ENCODE assay signal across 20 mouse cellular contexts in genomic region chr5:114696939-114697338, GRCm38 (mm10). TPM values are rescaled to one million over a fixed set of nuclear protein-coding genes. Genes with fewer than 3 reads are reported as not detected.
A peak's percentile ranks its signal among the peaks of the same experiment; 100 is the strongest.
DNase-seq lines count a peak whose midpoint lies in the region; ATAC-seq and TF ChIP-seq lines count a peak whose summit lies in the region.
"Had no signal": no experiment of that assay in that cellular context is flagged by ENCODE, and none has a peak within 500 bp of the region (broad histone marks: within the 10 kb centered on the region; RNA-seq: fewer than 3 reads in every experiment).

No protein-coding gene starts in this region.

- no peak overlapping the region for H3K27ac ChIP-seq in liver, embryonic 14.5 days
- no peak overlapping the region for H3K27ac ChIP-seq in liver, embryonic 11.5 days (ENCODE audit: low read depth, low read length)
- H3K27ac ChIP-seq: embryonic facial prominence, embryonic 12.5 days; forebrain, embryonic 15.5 days; heart, embryonic 13.5 days; hindbrain, embryonic 12.5 days; hindbrain, postnatal 0 days had no signal

- no peak for TF ChIP-seq EP300 in liver, embryonic 14.5 days (IDR thresholded peaks at IDR 0.05; ENCODE audit: low read depth)

- DNase-seq in liver, embryonic 14.5 days (ENCODE audit: low read depth in 3 of 3, low spot score in 3 of 3) = peak in 2 of 3 experiments; percentile 41 to 48
- no peak for DNase-seq in liver, embryonic 11.5 days (ENCODE audit: low spot score)
- DNase-seq in ES-CJ7 (ENCODE audit: low read depth, low spot score) (peak; percentile 96), R1 (ENCODE audit: low read depth, low spot score) (peak; percentile 97)
- no peak for DNase-seq in adrenal gland, adult 18-20 months (ENCODE audit: low spot score in 2 of 2)
- DNase-seq in retina, postnatal 1 day = no peak
- DNase-seq in cerebellum, postnatal 4 days (ENCODE audit: low spot score in 2 of 2) = no peak
- DNase-seq: adrenal gland, adult 8-10 months; cerebellum, adult 11 months; cerebellum, adult 8-10 months; cerebellum, postnatal 14 days; gastrocnemius, postnatal 36 days; heart, adult 11 months; heart, postnatal 36 days had no signal

- H3K4me1 ChIP-seq in liver, embryonic 14.5 days (replicated peaks; ENCODE audit: control insufficient read depth in 2 of 2, insufficient read depth in 2 of 2, low read length in 1 of 2) = peaks cover 0 to 2% of the 10 kb centered on the region in 2 experiments; a peak in 1 of 4 replicates
- peaks cover 6% of the 10 kb centered on the region; the same call in 1 of the 2 replicates for H3K4me1 ChIP-seq in liver, embryonic 11.5 days (replicated peaks; ENCODE audit: control insufficient read depth, insufficient read depth, low read length)
- H3K4me1 ChIP-seq: embryonic facial prominence, embryonic 12.5 days; heart, embryonic 13.5 days; hindbrain, embryonic 12.5 days had no signal

- H3K4me2 ChIP-seq in liver, embryonic 14.5 days (ENCODE audit: low read depth) = no peak overlapping the region
- H3K4me2 ChIP-seq in liver, embryonic 11.5 days = no peak overlapping the region
- H3K4me2 ChIP-seq: embryonic facial prominence, embryonic 12.5 days; forebrain, embryonic 15.5 days; heart, embryonic 13.5 days; hindbrain, embryonic 12.5 days had no signal

- no peaks in the 10 kb centered on the region for H3K36me3 ChIP-seq in liver, embryonic 14.5 days (replicated peaks; ENCODE audit: control insufficient read depth, insufficient read depth, low read depth)
- no peaks in the 10 kb centered on the region for H3K36me3 ChIP-seq in liver, embryonic 11.5 days (ENCODE audit: control insufficient read depth, insufficient read depth, low read length)
- H3K36me3 ChIP-seq: embryonic facial prominence, embryonic 12.5 days; forebrain, embryonic 15.5 days; heart, embryonic 13.5 days; hindbrain, embryonic 12.5 days had no signal

- H3K9me3 ChIP-seq in liver, embryonic 14.5 days (ENCODE audit: control insufficient read depth, low read length) = no peaks in the 10 kb centered on the region
- H3K9me3 ChIP-seq in liver, embryonic 11.5 days (ENCODE audit: control insufficient read depth, low read length) = no peaks in the 10 kb centered on the region
- H3K9me3 ChIP-seq: embryonic facial prominence, embryonic 12.5 days; forebrain, embryonic 15.5 days; heart, embryonic 13.5 days; hindbrain, embryonic 12.5 days had no signal

- no peak overlapping the region for H3K9ac ChIP-seq in liver, embryonic 14.5 days (replicated peaks)
- no peak overlapping the region for H3K9ac ChIP-seq in liver, embryonic 11.5 days (ENCODE audit: low read depth, low read length)
- H3K9ac ChIP-seq: embryonic facial prominence, embryonic 12.5 days; forebrain, embryonic 15.5 days; heart, embryonic 13.5 days; hindbrain, embryonic 12.5 days had no signal

- TF ChIP-seq CTCF in liver, embryonic 14.5 days (IDR thresholded peaks at IDR 0.05; ENCODE audit: low read depth) = no peak

- no peak overlapping the region for H3K4me3 ChIP-seq in liver, embryonic 14.5 days (ENCODE audit: insufficient read depth in 1 of 2, low read depth in 2 of 2, low read length in 2 of 2)
- H3K4me3 ChIP-seq in liver, embryonic 11.5 days (ENCODE audit: low read depth, low read length) = no peak overlapping the region
- H3K4me3 ChIP-seq: embryonic facial prominence, embryonic 12.5 days; forebrain, embryonic 15.5 days; heart, embryonic 13.5 days; hindbrain, embryonic 12.5 days had no signal

- no peak for ATAC-seq in liver, embryonic 14.5 days (ENCODE audit: insufficient read depth)
- ATAC-seq in liver, embryonic 11.5 days (replicated peaks; ENCODE audit: low FRiP score) = no peak
- ATAC-seq: forebrain, embryonic 15.5 days; hindbrain, postnatal 0 days had no signal

- 65% methylated on average over 17 of the region's 17 CpGs for WGBS in liver, embryonic 14.5 days (ENCODE audit: insufficient replicate concordance)
- WGBS in liver, embryonic 11.5 days = 66% methylated on average over 17 of the region's 17 CpGs

- no peaks in the 10 kb centered on the region for H3K27me3 ChIP-seq in liver, embryonic 14.5 days (ENCODE audit: control insufficient read depth, insufficient read depth, low read length)
- H3K27me3 ChIP-seq in liver, embryonic 11.5 days (replicated peaks; ENCODE audit: control insufficient read depth, insufficient read depth, low read length) = no peaks in the 10 kb centered on the region
- H3K27me3 ChIP-seq: embryonic facial prominence, embryonic 12.5 days had no signal

RNA-seq across cellular contexts. Expression of gene Gltp, which starts 6.2 kb away (rescaled TPM):
- 18.4 and 18.5 TPM in 2 replicates for polyA plus RNA-seq in liver, embryonic 14.5 days (2012; rRNA removed)
- 25.4 and 33.0 TPM in 2 replicates for polyA plus RNA-seq in liver, embryonic 14.5 days (2014; fragmentation: Nextera tagmentation; extraction: Ambion mirVana)
- 51.3 and 53.4 TPM in 2 replicates for polyA plus RNA-seq in liver, embryonic 11.5 days (2014; fragmentation: Nextera tagmentation; extraction: Ambion mirVana)
- total RNA-seq in adrenal gland, adult 18-20 months (2021) = 10 to 100 TPM; 40.7 to 49.2 TPM

RNA-seq across cellular contexts. Expression of gene Tchp, which starts 10.6 kb away (rescaled TPM):
- 5.6 and 7.8 TPM in 2 replicates for polyA plus RNA-seq in liver, embryonic 14.5 days (2012; rRNA removed)
- polyA plus RNA-seq in liver, embryonic 14.5 days (2014; fragmentation: Nextera tagmentation; extraction: Ambion mirVana) = 1.9 and 2.2 TPM in 2 replicates
- polyA plus RNA-seq in liver, embryonic 11.5 days (2014; fragmentation: Nextera tagmentation; extraction: Ambion mirVana) = 7.9 and 11.4 TPM in 2 replicates
- 1 to 10 TPM; 7.1 to 8.5 TPM for total RNA-seq in adrenal gland, adult 18-20 months (2021)

RNA-seq across cellular contexts. Expression of gene Trpv4, which starts 38.7 kb away (rescaled TPM):
- 0.16 and 0.22 TPM in 2 replicates for polyA plus RNA-seq in liver, embryonic 14.5 days (2012; rRNA removed)
- polyA plus RNA-seq in liver, embryonic 14.5 days (2014; fragmentation: Nextera tagmentation; extraction: Ambion mirVana) = 0.14 and 0.15 TPM in 2 replicates
- polyA plus RNA-seq in liver, embryonic 11.5 days (2014; fragmentation: Nextera tagmentation; extraction: Ambion mirVana) = 0.56 and 0.78 TPM in 2 replicates
- total RNA-seq in adrenal gland, adult 18-20 months (2021) = 1 to 10 TPM; 3.0 to 4.6 TPM
- total RNA-seq: CH12.LX had no signal

Comparison
In these comparisons a context has a peak if more than half of its experiments do, and no peak if none do; other contexts are left out.
1. DNase-seq: peak in liver, embryonic 14.5 days (2 of 3), ES-CJ7 (single experiment) and R1 (single experiment); none in liver, embryonic 11.5 days (single experiment), adrenal gland, adult 18-20 months (0 of 2), retina, postnatal 1 day (single experiment) and cerebellum, postnatal 4 days (0 of 2).